Mouse (Mus musculus) limb, embryonic 12.5 days (tissue): ENCODE measurements around the gene Gm28043. TPM values are rescaled to one million over a fixed set of nuclear protein-coding genes. Genes with fewer than 3 reads are reported as not detected.

Source experiments
- ATAC-seq: fragments of 200-750 bp; cut with Nextera tagmentation; 2 replicates; pipeline ENCODE4 v1.8.0; 2017; ENCODE audit warnings: low read depth, moderate TSS enrichment; ENCODE audit not compliant: insufficient number of reproducible peaks, insufficient read depth, low FRiP score, low TSS enrichment
- H3K27ac ChIP-seq: fragments of 300-500 bp; sonication (generic); 2 replicates; pipeline ENCODE4 v1.5.1; 2016; ENCODE audit warnings: mild to moderate bottlenecking, moderate library complexity
- H3K27me3 ChIP-seq: fragments of 300-500 bp; sonication (generic); 2 replicates; pipeline ENCODE4 v1.6.1; 2016; ENCODE audit warnings: mild to moderate bottlenecking, moderate library complexity
- H3K36me3 ChIP-seq: fragments of 300-500 bp; sonication (generic); 2 replicates; pipeline ENCODE4 v1.6.1; 2016; ENCODE audit warnings: mild to moderate bottlenecking, moderate library complexity
- H3K4me1 ChIP-seq: fragments of 300-500 bp; sonication (generic); replicated peaks from 2 replicates; pipeline ENCODE4 v1.6.1; 2016
- H3K4me2 ChIP-seq: fragments of 300-500 bp; sonication (generic); 2 replicates; pipeline ENCODE4 v1.6.1; 2016; ENCODE audit warnings: mild to moderate bottlenecking, moderate library complexity
- H3K4me3 ChIP-seq: fragments of 300-500 bp; sonication (generic); replicated peaks from 2 replicates; pipeline ENCODE4 v1.5.1; 2016; ENCODE audit warnings: mild to moderate bottlenecking
- H3K9ac ChIP-seq: fragments of 300-500 bp; sonication (generic); replicated peaks from 2 replicates; pipeline ENCODE4 v1.6.1; 2016; ENCODE audit warnings: mild to moderate bottlenecking, moderate library complexity
- H3K9me3 ChIP-seq: fragments of 300-500 bp; sonication (generic); 2 replicates; pipeline ENCODE4 v1.6.1; 2016; ENCODE audit warnings: mild to moderate bottlenecking, moderate library complexity
- WGBS: fragments of 180-500 bp; shearing (Covaris S2); methylation state at CpG from one replicate; pipeline ENCODE4 v1.1.7; 2016; 5-methylcytosine and 5-hydroxymethylcytosine counted together
- polyA plus RNA-seq: library from polyadenylated mRNA; unstranded; fragments of >200 nt; fragmentation: Nextera tagmentation; extraction: Ambion mirVana; gene quantifications from 2 replicates; pipeline ENCODE4 v1.2.1, GENCODE M21; 2016

Gm28043 gene
- polyA plus RNA-seq, 1 experiment from 2014 or later = 3.2 TPM

- H3K27ac ChIP-seq = peak overlapping the region; percentile 93
- peak overlapping the region; percentile 90 for H3K9ac ChIP-seq
- peak overlapping the region; percentile 96 for H3K4me3 ChIP-seq
- peaks cover 31% of the 10 kb centered on the region for H3K36me3 ChIP-seq
- ATAC-seq = peak; percentile 38
- no peaks in the 10 kb centered on the region for H3K27me3 ChIP-seq
- H3K4me1 ChIP-seq = peaks cover 8% of the 10 kb centered on the region
- H3K9me3 ChIP-seq = no peaks in the 10 kb centered on the region
- under 1% methylated on average over 41 of the region's 41 CpGs for WGBS
- H3K4me2 ChIP-seq = peak overlapping the region; percentile 89
Measured at GRCm38 (mm10) chr17:29660762-29661391, 46.2 kb downstream of the Gm28043 start.

DNA sequence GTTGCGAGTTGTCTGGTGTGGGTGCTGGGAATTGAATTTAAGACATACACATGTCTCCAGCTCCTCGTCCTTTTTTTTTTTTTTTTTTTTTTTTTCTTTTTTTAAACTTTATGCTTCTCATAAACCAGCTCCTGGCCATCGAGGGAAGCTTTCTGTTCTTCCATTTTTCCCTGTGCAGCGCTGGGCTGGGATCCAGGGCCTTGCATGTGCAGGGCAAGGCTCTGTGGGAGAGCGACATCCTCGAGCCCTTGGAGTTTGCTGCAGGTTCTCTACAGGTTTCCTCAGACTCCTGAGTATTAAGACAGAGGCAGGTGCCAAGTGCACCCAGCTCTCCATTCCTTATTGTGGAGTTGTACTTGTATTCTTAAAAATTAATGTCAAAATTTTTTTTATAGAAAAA is 47.5 kb downstream of the Gm28043 start:
- peaks cover 8% of the 10 kb centered on the region for H3K4me1 ChIP-seq
- H3K27me3 ChIP-seq = no peaks in the 10 kb centered on the region
- H3K9me3 ChIP-seq = no peaks in the 10 kb centered on the region
- WGBS = 88% methylated on average over 6 of the region's 6 CpGs
- no peak for ATAC-seq
- H3K4me3 ChIP-seq = no peak overlapping the region
- no peak overlapping the region for H3K27ac ChIP-seq
- H3K36me3 ChIP-seq = peaks cover 38% of the 10 kb centered on the region
- no peak overlapping the region for H3K9ac ChIP-seq
- H3K4me2 ChIP-seq = no peak overlapping the region

DNA sequence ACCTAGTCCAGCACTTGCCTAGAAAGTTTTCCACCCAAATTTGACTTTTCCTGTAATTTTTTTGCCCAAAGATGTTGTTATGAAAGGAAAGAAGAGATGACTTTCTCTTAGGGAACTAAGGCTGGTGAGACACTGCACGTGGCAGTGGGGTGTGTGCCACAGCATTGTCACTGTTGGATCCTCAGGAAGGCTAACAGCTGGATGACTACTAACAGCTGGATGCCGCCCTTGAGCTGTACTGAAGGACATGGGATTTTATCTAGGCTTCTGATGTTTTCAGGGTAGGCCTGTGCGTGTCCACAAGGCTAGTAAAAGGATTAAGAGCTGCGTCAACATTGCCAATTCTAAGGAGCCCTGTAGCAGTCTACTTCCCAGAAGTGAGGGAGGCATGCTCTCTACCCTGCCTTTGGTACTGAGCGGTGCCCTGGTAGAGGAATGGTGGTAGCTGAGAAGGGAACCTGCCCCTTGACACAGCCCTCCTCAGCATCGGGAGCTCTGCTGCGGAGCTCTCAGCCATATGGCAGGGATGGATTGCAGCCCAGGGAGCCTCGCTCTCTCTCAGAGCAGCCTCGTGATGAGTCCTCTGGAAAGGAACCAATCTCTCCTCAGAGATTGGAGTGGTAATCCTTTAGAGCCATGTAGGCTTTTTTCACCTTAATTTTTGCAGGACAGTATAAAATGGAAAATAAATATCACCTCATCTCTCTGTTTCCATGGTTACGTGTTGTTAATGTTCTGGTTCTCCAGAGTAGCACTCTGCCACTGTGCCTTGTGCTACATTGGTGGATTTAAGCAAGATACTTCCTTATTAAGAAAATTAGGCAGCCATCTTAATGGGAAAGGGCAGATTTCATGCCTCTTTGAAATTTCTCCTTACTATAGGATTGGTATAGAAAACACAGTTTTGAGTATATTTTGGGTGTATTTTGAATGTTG is 53.6 kb downstream of the Gm28043 start:
- H3K27ac ChIP-seq = no peak overlapping the region
- H3K9ac ChIP-seq = no peak overlapping the region
- no peak for ATAC-seq
- WGBS = 80% methylated on average over 10 of the region's 10 CpGs
- no peak overlapping the region for H3K4me2 ChIP-seq
- peaks cover 78% of the 10 kb centered on the region for H3K36me3 ChIP-seq
- H3K4me3 ChIP-seq = no peak overlapping the region
- no peaks in the 10 kb centered on the region for H3K4me1 ChIP-seq
- H3K27me3 ChIP-seq = no peaks in the 10 kb centered on the region
- H3K9me3 ChIP-seq = no peaks in the 10 kb centered on the region

DNA sequence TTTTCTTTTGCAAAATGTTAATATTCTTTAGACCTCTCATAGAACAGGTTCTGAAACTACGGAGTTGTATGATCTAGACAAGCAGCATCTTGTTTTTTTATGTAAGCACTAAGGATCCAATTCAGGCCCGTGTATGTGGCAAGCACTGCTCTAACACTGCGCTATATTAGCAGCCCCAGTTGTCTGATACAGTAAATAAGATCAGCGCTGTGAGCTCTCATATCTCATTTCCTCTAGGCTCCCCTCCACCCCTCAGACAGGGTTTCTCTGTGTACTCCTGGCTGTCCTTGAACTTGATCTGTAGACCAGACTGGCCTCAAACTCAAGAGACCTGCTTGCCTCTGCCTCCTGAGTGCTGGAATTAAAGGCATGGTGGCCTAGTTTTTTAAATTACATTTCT is 54.4 kb downstream of the Gm28043 start:
- H3K27me3 ChIP-seq = no peaks in the 10 kb centered on the region
- peaks cover 78% of the 10 kb centered on the region for H3K36me3 ChIP-seq
- 99% methylated on average over 4 of the region's 4 CpGs for WGBS
- H3K4me1 ChIP-seq = no peaks in the 10 kb centered on the region
- no peak overlapping the region for H3K27ac ChIP-seq
- no peak for ATAC-seq
- no peak overlapping the region for H3K9ac ChIP-seq
- no peak overlapping the region for H3K4me3 ChIP-seq
- H3K4me2 ChIP-seq = no peak overlapping the region
- H3K9me3 ChIP-seq = no peaks in the 10 kb centered on the region

DNA sequence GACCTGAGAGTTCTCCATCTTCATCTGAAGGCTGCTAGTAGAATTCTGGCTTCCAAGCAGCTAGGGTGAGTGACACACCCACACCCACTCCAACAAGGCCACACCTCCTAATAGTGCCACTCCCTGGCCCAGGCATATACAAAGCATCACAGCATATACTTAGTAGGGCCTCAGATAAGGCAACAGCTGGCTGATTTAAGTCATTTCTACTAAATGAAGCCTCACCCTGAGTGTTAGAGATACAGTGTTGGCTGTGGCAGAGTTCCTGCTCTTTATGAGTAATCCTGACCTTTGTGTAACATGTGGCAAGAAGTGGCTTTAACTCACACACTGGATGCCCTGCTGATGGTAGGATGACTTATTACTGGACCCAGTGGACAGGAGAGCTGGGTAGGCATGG is 55.3 kb downstream of the Gm28043 start:
- ATAC-seq = no peak
- Histone ChIP-seq H3K9me3 (no peaks in the 10 kb centered on the region), H3K4me1 (no peaks in the 10 kb centered on the region), H3K36me3 (peaks cover 78% of the 10 kb centered on the region), H3K4me3 (no peak overlapping the region), H3K27me3 (no peaks in the 10 kb centered on the region), H3K9ac (no peak overlapping the region), H3K27ac (no peak overlapping the region), H3K4me2 (no peak overlapping the region)

DNA sequence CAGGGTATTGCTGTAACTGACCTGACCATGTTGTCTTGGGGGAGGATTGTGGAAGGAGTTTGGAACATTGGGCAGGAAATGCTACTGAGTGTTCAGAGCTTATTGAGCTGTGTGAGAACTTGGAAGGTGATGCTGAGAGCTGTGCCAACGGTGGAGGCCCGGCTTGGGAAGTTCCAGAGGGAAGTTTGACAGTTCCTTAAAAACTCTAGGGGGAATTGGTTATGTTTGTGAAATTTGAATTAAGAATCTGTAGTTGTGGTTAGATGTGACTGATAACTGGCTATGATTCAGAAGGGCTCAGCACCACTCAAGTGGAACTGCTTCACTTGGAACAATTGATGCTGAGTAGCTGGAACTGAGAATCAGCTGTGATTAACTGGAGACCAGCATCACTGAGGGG is 56.3 kb downstream of the Gm28043 start:
- 93% methylated on average over 2 of the region's 2 CpGs for WGBS
- Histone ChIP-seq H3K9me3 (no peaks in the 10 kb centered on the region), H3K36me3 (peaks cover 79% of the 10 kb centered on the region), H3K9ac (no peak overlapping the region), H3K4me3 (no peak overlapping the region), H3K27me3 (no peaks in the 10 kb centered on the region), H3K27ac (no peak overlapping the region), H3K4me1 (no peaks in the 10 kb centered on the region), H3K4me2 (no peak overlapping the region)
- no peak for ATAC-seq

DNA sequence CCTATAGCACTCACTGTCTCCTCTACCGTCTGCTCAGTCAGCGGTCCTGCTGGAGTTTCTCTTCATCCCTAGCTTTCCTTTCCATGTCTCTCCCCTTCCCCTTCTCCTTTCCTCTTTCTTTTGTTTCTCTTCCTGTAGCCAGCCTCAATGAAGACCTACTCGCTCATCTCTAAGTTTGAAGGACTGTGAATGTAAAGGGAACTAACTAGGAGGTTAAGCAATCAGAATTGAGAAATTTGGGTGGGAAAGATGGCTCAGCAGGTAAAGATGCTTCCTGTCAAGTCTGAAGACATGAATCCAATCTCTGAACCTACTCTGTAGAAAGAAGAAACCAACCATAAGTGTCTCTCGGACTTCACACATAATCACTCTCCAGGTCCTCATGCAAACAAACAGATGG is 58.6 kb downstream of the Gm28043 start:
- Histone ChIP-seq H3K27me3 (no peaks in the 10 kb centered on the region), H3K4me3 (no peak overlapping the region), H3K9ac (no peak overlapping the region), H3K36me3 (peaks cover 87% of the 10 kb centered on the region), H3K4me2 (no peak overlapping the region), H3K27ac (no peak overlapping the region), H3K4me1 (no peaks in the 10 kb centered on the region), H3K9me3 (no peaks in the 10 kb centered on the region)
- no peak for ATAC-seq
- WGBS = 94% methylated on average over 4 of the region's 4 CpGs

DNA sequence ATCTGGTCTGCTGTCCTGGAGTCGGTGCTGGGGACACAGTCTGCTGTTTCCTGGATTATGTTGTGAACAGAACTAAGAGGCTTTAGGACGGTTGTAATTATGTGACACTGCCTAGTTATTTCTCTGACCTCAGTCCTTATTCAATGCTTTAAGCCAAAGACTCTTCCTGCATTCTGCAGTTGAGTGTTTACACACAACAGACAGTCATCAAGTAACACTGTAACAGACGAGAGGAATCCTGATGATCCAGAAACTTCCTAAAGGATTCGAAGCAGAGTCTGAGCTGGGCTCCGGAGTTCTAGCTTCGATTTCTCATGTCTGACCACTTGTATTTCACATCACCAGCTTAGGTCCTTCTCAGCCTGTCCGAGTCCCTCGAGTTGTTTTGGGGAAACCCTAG is 63.9 kb downstream of the Gm28043 start:
- Histone ChIP-seq H3K27ac (no peak overlapping the region), H3K4me3 (no peak overlapping the region), H3K4me1 (no peaks in the 10 kb centered on the region), H3K4me2 (no peak overlapping the region), H3K9me3 (no peaks in the 10 kb centered on the region), H3K27me3 (no peaks in the 10 kb centered on the region), H3K9ac (no peak overlapping the region), H3K36me3 (peaks cover 98% of the 10 kb centered on the region)
- ATAC-seq = no peak
- WGBS = 89% methylated on average over 8 of the region's 8 CpGs

DNA sequence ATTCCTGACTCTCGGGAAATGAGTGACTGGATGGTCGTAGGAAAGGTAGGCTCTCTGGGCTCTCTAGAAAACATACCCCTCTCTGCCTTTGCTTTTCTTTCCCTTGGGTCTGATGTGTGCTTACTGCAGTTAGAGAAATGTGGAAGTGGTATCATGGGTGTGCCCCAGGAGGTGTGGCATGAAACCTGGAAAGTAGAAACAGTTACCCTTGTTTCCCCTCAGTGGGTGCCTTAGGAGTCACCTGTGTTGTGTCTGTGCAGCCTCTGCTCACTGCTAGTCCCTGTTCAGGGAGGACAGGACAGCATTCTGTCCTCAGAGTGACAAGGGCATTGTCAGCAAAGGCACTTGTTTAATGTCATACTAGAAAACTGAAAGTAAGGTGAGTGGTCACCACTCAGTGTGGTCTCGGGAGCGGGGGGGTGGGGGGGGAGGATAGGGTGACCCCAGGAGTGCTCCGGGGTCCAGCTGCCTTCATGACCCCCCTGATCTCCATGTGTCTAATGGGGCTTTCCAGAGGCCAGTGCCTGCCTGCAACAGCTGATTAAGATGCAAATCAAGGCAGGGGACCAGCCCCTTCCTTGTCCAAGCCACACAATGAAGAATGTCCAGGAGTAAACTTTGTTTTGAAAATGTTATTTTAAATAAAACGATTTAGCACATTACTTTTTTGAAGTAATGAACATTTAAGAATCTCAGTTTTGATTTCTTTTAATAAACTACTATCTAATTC is 64.5 kb downstream of the Gm28043 start:
- H3K9me3 ChIP-seq = no peaks in the 10 kb centered on the region
- no peak overlapping the region for H3K4me3 ChIP-seq
- H3K27me3 ChIP-seq = no peaks in the 10 kb centered on the region
- H3K4me1 ChIP-seq = no peaks in the 10 kb centered on the region
- no peak overlapping the region for H3K27ac ChIP-seq
- no peak overlapping the region for H3K4me2 ChIP-seq
- 88% methylated on average over 6 of the region's 6 CpGs for WGBS
- H3K36me3 ChIP-seq = peaks cover 98% of the 10 kb centered on the region
- ATAC-seq = no peak
- H3K9ac ChIP-seq = no peak overlapping the region

- Histone ChIP-seq H3K4me3 (no peak overlapping the region), H3K36me3 (peaks cover 98% of the 10 kb centered on the region), H3K27me3 (no peaks in the 10 kb centered on the region), H3K4me2 (no peak overlapping the region), H3K27ac (no peak overlapping the region), H3K4me1 (no peaks in the 10 kb centered on the region), H3K9me3 (no peaks in the 10 kb centered on the region), H3K9ac (no peak overlapping the region)
- 84% methylated on average over 2 of the region's 2 CpGs for WGBS
- ATAC-seq = no peak
Measured at GRCm38 (mm10) chr17:29680174-29680573, 65.5 kb downstream of the Gm28043 start.

GRCm38 (mm10) chr17:29680921-29681320 is 66.2 kb downstream of the Gm28043 start:
- H3K9me3 ChIP-seq = no peaks in the 10 kb centered on the region
- no peak overlapping the region for H3K4me3 ChIP-seq
- H3K4me1 ChIP-seq = no peaks in the 10 kb centered on the region
- WGBS = 94% methylated on average over 2 of the region's 2 CpGs
- no peak for ATAC-seq
- peaks cover 98% of the 10 kb centered on the region for H3K36me3 ChIP-seq
- no peak overlapping the region for H3K27ac ChIP-seq
- no peak overlapping the region for H3K9ac ChIP-seq
- no peaks in the 10 kb centered on the region for H3K27me3 ChIP-seq
- H3K4me2 ChIP-seq = no peak overlapping the region
